8 mouse cellular contexts compared by ENCODE assay signal in genomic region chr4:149166957-149167611, GRCm38 (mm10). TPM values are rescaled to one million over a fixed set of nuclear protein-coding genes. Genes with fewer than 3 reads are reported as not detected.
DNase-seq lines count a peak whose midpoint lies in the region; ATAC-seq lines count a peak whose summit lies in the region.

No protein-coding gene starts in this region.

- 2% methylated on average over 27 of the region's 27 CpGs for WGBS in embryonic facial prominence, embryonic 10.5 days
- 1% methylated on average over 27 of the region's 27 CpGs for WGBS in hindbrain, embryonic 11.5 days
- 3% methylated on average over 27 of the region's 27 CpGs for WGBS in midbrain, embryonic 16.5 days

- peak; percentile 49 to 57 for DNase-seq in lung, adult 18-20 months
- DNase-seq in lung, postnatal 25 days (ENCODE audit: low spot score): no peak
- no peak for DNase-seq in embryonic facial prominence, embryonic 10.5 days (ENCODE audit: low spot score)
- no peak for DNase-seq in hindbrain, embryonic 11.5 days (ENCODE audit: low spot score)
- peak; percentile 46 for DNase-seq in liver
- peak; percentile 33 to 45 for DNase-seq in thymus, postnatal 10 days (ENCODE audit: low spot score in 2 of 2)
- DNase-seq in gastrocnemius, postnatal 10 days: no peak

- peak overlapping the region; percentile 88 for H3K27ac ChIP-seq in embryonic facial prominence, embryonic 10.5 days (replicated peaks)
- H3K27ac ChIP-seq in hindbrain, embryonic 11.5 days (ENCODE audit: low read depth, low read length): peak overlapping the region; percentile 78; the same call in 1 of the 2 replicates
- H3K27ac ChIP-seq in midbrain, embryonic 16.5 days (ENCODE audit: low read length): peak overlapping the region; percentile 72

- H3K4me3 ChIP-seq in embryonic facial prominence, embryonic 10.5 days: peak overlapping the region; percentile 95
- H3K4me3 ChIP-seq in hindbrain, embryonic 11.5 days (ENCODE audit: low read depth, low read length): peak overlapping the region; percentile 92
- peak overlapping the region; percentile 76 for H3K4me3 ChIP-seq in midbrain, embryonic 16.5 days (ENCODE audit: low read depth, low read length)

- no peaks in the 10 kb centered on the region for H3K9me3 ChIP-seq in embryonic facial prominence, embryonic 10.5 days
- H3K9me3 ChIP-seq in hindbrain, embryonic 11.5 days (ENCODE audit: control insufficient read depth, low read length): no peaks in the 10 kb centered on the region
- no peaks in the 10 kb centered on the region for H3K9me3 ChIP-seq in midbrain, embryonic 16.5 days (replicated peaks; ENCODE audit: control insufficient read depth, low read length, poor library complexity, severe bottlenecking)

- peak overlapping the region; percentile 86 for H3K4me2 ChIP-seq in hindbrain, embryonic 11.5 days (replicated peaks; ENCODE audit: low read depth, low read length)
- H3K4me2 ChIP-seq in midbrain, embryonic 16.5 days (ENCODE audit: low read length): peak overlapping the region; percentile 78

- ATAC-seq in hindbrain, embryonic 11.5 days (ENCODE audit: low FRiP score): peak; percentile 71
- ATAC-seq in midbrain, embryonic 16.5 days: peak; percentile 68

- H3K4me1 ChIP-seq in embryonic facial prominence, embryonic 10.5 days: peaks cover 36% of the 10 kb centered on the region
- no peaks in the 10 kb centered on the region for H3K4me1 ChIP-seq in hindbrain, embryonic 11.5 days (replicated peaks; ENCODE audit: control insufficient read depth, insufficient read depth, low read length)
- peaks cover 9% of the 10 kb centered on the region for H3K4me1 ChIP-seq in midbrain, embryonic 16.5 days (ENCODE audit: control insufficient read depth, insufficient read depth, low read length)

- H3K27me3 ChIP-seq in embryonic facial prominence, embryonic 10.5 days (replicated peaks; ENCODE audit: low read depth, poor library complexity, severe bottlenecking): no peaks in the 10 kb centered on the region
- no peaks in the 10 kb centered on the region for H3K27me3 ChIP-seq in hindbrain, embryonic 11.5 days (ENCODE audit: control insufficient read depth, insufficient read depth, low read length)
- H3K27me3 ChIP-seq in midbrain, embryonic 16.5 days (ENCODE audit: control insufficient read depth, insufficient read depth, low read depth, low read length): no peaks in the 10 kb centered on the region

- H3K36me3 ChIP-seq in embryonic facial prominence, embryonic 10.5 days (replicated peaks): peaks cover 32% of the 10 kb centered on the region
- H3K36me3 ChIP-seq in hindbrain, embryonic 11.5 days (ENCODE audit: control insufficient read depth, insufficient read depth, low read length): no peaks in the 10 kb centered on the region
- H3K36me3 ChIP-seq in midbrain, embryonic 16.5 days (ENCODE audit: control insufficient read depth, insufficient read depth, low read length): peaks cover 3% of the 10 kb centered on the region; the same call in 1 of the 2 replicates

- H3K9ac ChIP-seq in hindbrain, embryonic 11.5 days (ENCODE audit: low read depth, low read length): peak overlapping the region; percentile 84
- peak overlapping the region; percentile 47 for H3K9ac ChIP-seq in midbrain, embryonic 16.5 days (ENCODE audit: low read depth, low read length)

RNA-seq across cellular contexts. Expression of gene Pgd, which starts 0.5 kb away (rescaled TPM):
- 153 and 164 TPM in 2 replicates for polyA plus RNA-seq in embryonic facial prominence, embryonic 10.5 days (2016; fragmentation: Nextera tagmentation; extraction: Ambion mirVana)
- polyA plus RNA-seq in hindbrain, embryonic 11.5 days (2014; fragmentation: Nextera tagmentation; extraction: Ambion mirVana): 45.5 and 49.4 TPM in 2 replicates
- polyA plus RNA-seq in midbrain, embryonic 16.5 days (2015; fragmentation: Nextera tagmentation; extraction: Ambion mirVana): 110 and 114 TPM in 2 replicates
- total RNA-seq in gastrocnemius, postnatal 10 days (2021): 10 to 100 TPM; 27.1 to 31.3 TPM

RNA-seq across cellular contexts. Expression of gene Cenps, which starts 29.7 kb away (rescaled TPM):
- polyA plus RNA-seq in embryonic facial prominence, embryonic 10.5 days (2016; fragmentation: Nextera tagmentation; extraction: Ambion mirVana): 60.3 and 62.7 TPM in 2 replicates
- 44.7 and 49.1 TPM in 2 replicates for polyA plus RNA-seq in hindbrain, embryonic 11.5 days (2014; fragmentation: Nextera tagmentation; extraction: Ambion mirVana)
- 17.7 and 18.9 TPM in 2 replicates for polyA plus RNA-seq in midbrain, embryonic 16.5 days (2015; fragmentation: Nextera tagmentation; extraction: Ambion mirVana)
- 10 to 100 TPM in 1 of 2 experiments, 1 to 10 TPM in 1; 8.8 to 10.7 TPM for total RNA-seq in gastrocnemius, postnatal 10 days (2021)

RNA-seq across cellular contexts. Expression of gene Cort, which starts 40.5 kb away (rescaled TPM):
- 0.54 TPM in 1 of 2 replicates, not detected in the other for polyA plus RNA-seq in embryonic facial prominence, embryonic 10.5 days (2016; fragmentation: Nextera tagmentation; extraction: Ambion mirVana)
- polyA plus RNA-seq in hindbrain, embryonic 11.5 days (2014; fragmentation: Nextera tagmentation; extraction: Ambion mirVana): 0.36 and 0.54 TPM in 2 replicates
- polyA plus RNA-seq in midbrain, embryonic 16.5 days (2015; fragmentation: Nextera tagmentation; extraction: Ambion mirVana): 0.45 and 0.77 TPM in 2 replicates
- under 1 TPM; 0.63 to 0.97 TPM for total RNA-seq in gastrocnemius, postnatal 10 days (2021)

Comparison
In these comparisons a context has a peak if more than half of its experiments do, and no peak if none do; other contexts are left out.
1. DNase-seq: peak in lung, adult 18-20 months (2 of 2), liver (single experiment) and thymus, postnatal 10 days (2 of 2); none in lung, postnatal 25 days (single experiment), embryonic facial prominence, embryonic 10.5 days (single experiment), hindbrain, embryonic 11.5 days (single experiment) and gastrocnemius, postnatal 10 days (single experiment).
2. Peak in every context shown above with its lines, with median percentiles within 50 percentile points of each other: H3K27ac ChIP-seq and H3K4me3 ChIP-seq.